Mouse (Mus musculus): ENCODE data around the gene Skap1.

The Skap1 gene

DNA sequence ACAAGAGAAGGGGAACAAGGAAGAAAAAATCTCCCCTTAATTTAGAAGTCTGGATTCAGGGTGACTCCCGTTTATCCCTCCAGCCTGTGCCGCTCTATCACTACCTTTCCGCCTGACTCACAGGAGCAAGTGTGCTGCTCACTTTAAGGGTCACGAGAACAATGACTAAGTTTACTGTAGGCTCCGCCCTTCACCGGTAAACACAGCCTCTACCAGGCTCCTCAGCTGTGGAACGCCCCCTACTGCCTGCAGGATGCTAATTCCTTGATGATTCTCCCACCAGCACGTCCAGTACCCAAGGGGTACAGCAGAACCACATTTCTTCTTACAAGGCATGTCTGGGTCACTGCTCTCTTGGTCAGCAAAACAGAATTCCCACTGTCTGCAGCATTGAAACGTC is 158.4 kb downstream of the Skap1 start:
- no peak for DNase-seq (ENCODE audit: low spot score in 2 of 2)

DNA sequence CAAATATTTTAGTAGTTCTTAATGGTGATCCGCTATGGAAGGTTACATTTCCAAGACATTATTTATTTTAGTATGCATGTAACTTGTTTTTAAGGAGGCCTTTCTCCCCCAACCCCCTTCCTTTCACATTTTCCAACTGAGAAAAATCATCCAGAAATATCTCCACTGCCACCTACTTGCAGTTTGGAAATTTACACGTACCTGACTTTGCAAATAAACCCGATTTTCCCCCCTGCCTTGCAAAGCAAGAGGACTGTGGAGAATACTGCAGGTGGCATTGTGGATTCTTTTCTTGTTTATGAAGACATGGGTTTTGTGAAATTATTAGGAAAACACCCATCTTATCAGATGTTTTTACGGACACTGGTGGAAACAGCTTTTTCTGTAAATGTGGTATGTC is 160.0 kb downstream of the Skap1 start:
- no peak for DNase-seq (ENCODE audit: low spot score in 2 of 2)

DNA sequence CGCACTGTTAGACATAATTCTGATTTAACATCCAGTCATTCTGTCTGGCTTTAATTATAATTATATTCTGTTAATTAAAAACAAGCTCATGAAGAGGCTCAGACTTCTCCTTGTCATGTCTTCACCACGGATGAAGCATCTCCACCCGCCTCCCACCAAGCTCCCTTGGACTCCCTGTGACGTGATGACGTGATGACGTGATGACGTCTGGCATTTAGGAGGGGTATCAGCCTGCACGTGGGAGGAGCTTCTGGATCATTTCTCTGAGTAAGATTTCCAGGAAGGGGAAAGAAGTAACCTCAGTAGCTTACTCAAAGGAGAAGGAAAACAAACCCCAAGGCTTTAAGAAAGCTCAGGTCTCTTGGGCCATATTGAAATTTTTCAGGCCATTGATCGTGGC is 165.4 kb downstream of the Skap1 start:
- DNase-seq (ENCODE audit: low spot score in 2 of 2) = no peak

DNA sequence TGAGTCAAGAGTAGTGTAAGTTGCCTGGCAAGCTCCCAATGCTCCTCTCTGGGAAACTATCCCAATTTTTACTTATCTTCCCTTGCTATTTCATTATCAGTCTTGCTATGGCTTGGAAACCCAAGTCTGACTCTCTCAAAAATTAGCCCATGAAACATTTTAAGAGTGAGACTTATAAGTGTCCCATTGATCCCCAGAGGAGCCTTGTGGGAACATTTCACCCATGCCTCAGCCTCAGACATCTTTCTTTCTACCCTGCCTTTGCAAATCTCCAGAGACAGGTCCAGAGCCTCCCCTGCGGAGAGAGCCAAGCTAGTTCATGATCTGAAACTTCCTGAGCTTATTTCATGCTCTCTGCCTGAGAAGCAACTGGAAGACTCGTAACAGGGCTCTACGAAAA is 167.1 kb downstream of the Skap1 start:
- no peak for DNase-seq (ENCODE audit: low spot score in 2 of 2)

DNA sequence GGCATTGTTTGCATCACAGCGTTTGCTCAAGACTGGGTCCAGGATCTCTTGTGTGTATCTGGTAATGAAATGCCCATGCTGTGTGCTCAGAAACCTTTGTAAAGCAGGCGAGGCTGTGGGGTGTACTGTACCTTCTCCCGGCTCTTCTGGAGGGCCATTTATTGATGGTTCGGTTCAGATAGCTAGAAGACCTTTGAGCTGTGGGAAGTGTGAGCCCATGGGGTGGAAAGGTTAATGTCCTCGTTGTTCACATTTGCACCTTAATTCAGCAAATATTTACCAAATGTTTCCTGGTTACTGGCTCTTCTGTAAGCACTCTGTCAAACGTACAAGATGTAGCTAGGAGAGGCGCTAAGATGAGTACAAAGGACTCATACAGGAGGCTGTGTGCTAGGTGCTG is 173.5 kb downstream of the Skap1 start:
- no peak for DNase-seq (ENCODE audit: low spot score in 2 of 2)

DNA sequence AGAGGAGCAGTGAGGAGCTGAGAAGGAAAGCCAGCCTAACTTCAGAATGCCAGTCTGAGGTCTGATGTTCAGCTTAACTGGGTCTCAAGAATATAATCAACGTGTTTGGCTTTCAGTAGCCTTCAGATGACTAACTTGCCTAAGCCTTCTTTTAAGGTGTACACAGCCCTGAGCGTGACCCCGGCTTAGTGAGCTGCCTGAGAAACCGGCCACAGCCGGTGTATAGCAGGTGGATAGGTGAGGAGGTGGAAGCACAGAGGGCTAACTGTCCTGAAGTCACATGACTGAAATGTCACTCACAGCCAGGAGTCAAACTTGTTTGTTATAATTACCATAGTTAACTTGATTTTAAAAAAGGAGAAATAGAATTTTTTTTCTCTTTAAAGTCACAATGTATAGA is 175.4 kb downstream of the Skap1 start:
- no peak for DNase-seq (ENCODE audit: low spot score in 2 of 2)

DNA sequence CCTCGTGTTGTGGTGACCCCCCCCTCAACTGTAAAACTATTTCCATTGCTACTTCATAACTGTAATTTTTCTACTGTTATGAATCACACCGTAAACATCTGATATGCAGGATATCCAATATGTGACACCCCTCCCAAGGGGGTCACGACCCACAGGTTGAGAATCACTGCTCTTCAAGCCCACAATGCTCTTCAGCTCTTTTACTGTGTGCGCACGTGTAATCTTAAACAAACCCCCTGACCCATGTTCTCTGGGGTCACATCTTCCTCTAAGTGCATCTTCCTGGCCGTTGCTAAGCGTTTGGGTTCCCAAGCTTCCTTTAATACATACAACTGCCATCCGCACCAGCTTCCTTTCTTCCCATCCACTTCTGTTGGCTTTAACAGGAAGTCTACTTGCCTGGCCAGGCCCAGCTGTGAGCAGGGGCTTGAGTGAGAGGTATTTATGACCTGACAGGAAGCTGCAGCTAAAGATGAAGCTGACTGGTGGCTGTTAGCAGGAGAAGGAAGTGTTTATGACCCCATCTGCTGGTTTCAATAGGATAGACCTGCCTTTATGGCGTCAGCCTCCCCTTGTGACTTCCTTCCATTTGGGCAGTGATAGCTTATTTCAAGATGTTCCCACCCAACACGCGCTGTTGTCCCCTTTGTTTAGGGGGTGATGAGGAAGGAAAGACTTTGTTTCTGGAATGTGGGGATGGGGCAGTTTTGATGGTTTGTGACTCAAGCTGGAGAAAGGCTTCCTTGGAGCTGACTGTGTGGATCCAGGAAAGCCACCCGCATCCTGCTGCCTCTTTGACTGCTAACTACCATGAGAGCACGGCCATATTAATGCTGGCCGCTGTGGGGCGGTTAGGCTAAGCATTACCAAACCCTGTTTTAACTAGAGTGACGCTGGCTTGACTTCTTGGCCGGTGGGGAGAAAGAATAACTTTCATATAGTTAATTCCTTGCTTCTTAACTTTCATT is 178.1 kb downstream of the Skap1 start:
- no peak for DNase-seq (ENCODE audit: low spot score in 2 of 2)

DNA sequence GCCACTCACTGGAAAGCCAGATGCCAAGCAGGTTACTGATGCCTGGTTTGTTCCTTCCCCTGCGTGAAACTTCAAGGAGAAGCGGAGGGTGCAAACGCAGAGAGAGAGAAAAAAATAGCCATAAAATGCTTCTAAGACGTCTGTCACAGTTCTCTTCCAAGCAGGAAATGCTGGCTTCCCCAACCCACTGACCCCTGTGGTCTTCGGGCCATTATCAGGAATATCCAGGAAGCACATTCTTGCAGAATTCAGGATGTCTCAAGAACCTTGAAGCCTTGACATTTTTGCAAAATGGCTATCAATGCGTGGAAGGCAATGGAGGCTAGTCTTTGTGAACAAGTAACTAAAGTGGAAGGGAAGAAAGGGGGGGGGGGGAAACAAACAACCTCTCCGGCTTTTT is 180.6 kb downstream of the Skap1 start:
- DNase-seq (ENCODE audit: low spot score in 2 of 2) = no peak

DNA sequence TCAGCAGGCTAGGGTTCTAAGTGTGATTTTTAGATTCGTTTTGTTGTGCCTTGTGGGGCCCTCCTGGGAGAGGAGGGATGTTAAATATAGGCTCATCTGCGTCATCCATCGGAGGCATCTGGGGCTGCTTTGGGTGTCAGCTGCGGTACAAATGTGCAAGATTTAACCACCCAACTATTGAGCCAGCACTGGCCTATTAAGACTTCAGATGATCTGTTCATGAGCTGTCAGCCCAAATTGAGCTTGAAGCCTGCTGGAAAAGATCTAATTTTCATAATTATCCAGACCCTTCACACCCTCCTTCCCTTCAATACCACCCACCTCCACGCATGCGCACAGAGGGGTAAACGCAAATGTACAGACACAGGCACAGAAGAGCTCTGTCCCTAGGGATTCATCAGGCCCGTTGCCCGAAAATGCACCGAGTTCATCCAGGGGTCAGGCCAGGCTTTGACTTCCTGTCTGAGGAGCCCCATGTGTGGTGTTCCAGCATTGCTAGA is 181.2 kb downstream of the Skap1 start:
- DNase-seq (ENCODE audit: low spot score in 2 of 2) = peak; percentile 15 to 27

DNA sequence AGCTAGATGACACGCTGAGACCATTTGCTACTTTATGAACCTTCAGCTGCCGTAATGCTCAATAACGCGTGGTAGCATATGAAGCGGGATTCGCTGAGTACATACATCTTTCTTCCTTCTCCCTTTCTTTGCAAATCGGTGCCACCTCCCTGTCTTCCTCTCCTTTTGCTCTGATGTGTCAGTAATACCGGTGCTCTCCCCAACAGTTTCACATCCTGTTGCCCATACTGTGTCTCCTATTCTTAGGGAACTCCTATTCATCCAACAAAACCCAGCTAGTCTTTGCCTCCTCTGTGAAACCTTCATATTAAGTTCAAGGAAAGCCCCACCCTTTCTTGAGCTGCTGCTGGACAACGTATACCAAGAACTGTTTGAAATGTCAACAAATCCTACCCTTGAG is 187.5 kb downstream of the Skap1 start:
- DNase-seq (ENCODE audit: low spot score in 2 of 2) = no peak

DNA sequence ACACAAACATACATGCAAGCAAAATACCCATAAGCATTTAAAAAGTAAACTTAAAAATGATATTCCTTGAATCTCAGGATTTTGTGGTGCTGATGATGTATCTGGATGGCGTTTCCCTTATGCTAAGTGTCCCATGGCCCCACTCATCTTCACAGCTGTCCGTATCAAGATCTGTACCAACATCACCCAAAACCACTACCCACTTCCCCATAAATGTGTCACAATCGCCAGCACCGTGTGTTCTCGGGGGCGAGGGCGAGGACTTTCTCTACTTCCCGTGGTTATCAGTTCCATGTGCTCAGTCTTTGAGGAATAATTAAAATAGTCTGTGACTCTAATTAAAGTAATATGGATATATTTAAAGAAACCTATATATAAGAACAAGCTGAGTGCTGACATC is 189.5 kb downstream of the Skap1 start:
- no peak for DNase-seq (ENCODE audit: low spot score in 2 of 2)

DNA sequence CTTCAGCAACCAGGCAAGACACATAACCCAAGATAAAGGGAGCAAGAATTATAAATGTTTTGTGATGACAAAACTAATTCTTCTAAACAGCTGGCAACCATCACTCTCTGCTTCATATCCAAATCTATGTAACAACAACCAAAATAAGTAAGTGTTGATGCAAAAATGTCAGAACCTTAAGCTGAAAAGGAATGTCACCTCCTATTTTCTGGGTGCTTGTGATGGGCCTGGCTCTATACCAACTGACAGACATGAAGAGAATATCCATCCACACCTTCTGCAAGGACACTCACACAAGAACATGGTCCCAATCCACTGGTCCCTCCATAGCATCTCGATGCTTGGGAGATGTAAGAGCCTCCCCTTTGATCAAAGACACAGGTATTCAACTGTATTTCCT is 194.0 kb downstream of the Skap1 start:
- DNase-seq (ENCODE audit: low spot score in 2 of 2) = no peak

DNA sequence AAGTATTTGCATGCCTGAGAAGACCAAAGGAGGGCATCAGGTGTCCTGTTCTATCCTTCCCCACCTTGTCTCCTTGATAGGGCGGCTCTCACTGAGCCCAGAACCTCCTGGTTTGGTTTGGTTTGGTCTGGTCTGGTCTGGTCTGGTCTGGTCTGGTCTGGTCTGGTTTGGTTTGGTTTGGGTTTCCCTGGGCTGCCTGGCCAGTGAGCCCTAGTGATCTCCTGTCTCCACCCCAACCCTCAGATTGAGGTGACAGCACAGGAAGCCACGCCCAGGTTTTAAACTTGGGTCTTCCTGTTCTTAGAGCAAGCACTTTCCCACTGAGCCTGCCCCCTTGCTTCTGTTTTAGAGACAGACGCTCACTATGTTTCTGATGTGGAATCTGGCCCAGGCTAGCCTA is 202.5 kb downstream of the Skap1 start:
- DNase-seq (ENCODE audit: low spot score in 2 of 2) = no peak

DNA sequence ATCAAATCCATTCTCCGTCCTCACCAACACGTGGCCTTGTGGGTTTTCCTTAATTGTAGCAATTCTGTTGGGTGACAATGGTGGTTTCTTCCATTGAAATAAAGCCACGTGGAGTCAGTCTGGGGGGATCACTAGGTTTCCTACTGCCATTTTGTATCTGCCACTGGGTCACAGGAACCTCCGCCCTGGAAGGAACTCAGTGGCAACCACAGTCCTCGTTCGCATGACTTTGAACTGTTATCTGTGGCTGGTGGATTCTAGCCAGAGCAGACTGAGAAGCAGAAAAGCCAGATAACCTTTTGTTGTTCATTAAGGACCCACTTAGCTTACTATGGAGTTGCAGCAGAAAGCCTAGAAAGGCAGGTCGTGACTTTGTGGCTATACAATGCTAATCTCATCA is 204.0 kb downstream of the Skap1 start:
- no peak for DNase-seq (ENCODE audit: low spot score in 2 of 2)

DNA sequence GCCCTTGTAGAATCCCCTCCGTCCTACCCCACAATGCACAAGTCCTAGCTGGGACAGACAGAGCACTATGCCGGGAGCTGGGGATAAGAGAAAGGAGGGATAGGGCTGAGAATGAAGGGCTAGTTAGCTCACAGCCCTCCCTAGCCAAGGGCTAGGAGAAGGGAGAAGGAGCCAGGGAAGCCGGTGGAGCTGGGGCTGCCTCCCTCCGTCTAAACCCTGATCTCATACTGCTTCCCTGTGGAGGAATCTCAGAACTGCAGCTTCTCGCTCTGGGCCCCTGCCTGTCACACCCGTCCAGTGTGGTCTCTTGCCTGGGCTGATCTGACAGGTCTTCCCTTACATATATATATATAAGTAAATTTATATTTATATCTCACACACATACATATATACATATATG is 209.4 kb downstream of the Skap1 start:
- peak; percentile 31 to 42 for DNase-seq (ENCODE audit: low spot score in 2 of 2)

DNA sequence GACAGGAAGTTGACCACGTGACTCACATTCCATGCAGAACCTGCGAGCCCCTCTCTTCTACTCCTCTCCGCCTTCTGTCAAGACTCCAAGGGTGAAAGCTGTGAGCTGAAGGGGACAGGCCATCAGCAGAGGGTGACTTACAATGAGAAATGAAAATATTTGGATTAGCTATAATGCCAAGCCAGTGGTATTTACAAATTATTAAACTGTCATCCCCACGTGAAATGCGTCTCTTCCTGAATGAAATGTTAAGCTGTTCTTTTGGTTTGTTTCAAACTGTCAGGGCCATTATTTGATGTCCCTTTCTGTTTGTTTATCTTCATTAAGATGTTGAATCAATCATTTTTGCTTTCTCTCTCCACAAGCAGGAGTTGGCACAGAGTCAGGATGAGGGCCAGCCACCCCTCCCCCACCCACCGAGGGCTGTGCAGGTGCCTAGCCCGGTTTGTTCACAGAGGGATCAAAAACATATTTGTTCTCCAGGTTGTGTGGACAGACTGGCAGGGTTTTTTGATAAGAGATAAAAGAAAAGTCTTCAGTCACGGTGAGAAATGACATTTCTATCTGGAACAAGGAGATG is 210.5 kb downstream of the Skap1 start:
- no peak for DNase-seq (ENCODE audit: low spot score in 2 of 2)

DNA sequence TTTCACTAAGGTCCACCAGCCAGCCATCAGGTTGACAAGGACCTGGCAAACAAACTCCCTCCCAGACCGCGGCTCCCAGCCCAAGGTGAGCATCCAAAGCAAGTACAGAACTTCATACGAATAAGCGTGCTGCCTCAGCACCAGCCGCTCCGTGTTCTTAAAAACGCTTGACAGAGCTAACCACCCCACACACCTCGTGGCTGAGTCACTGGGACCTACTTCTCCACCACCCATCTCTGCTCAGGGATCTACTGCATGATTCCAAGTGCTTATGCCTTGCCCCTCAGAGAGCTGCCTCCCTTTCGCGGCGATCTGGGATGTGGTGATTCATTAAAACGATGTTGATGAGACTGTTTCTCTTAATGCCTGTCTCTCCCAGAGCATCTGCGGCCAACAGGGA is 213.6 kb downstream of the Skap1 start:
- no peak for DNase-seq (ENCODE audit: low spot score in 2 of 2)

DNA sequence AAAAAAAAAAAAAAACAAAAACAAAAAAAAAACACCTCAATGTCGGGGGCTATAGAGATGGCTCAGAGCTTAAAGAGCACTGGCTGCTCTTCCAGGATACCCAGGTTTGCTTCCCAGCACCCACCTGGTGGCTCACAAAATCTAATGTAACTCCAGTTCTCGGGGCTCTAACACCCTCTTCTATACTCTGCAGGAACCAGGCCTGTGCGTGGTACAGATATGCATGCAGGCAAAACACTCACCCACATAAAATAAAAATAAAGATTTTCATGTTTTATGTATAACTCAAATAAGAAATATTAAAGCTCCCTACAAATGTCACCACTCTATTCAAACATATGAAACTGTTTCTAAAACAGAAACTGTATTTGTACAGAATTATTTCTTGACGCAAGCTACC is 214.6 kb downstream of the Skap1 start:
- no peak for DNase-seq (ENCODE audit: low spot score in 2 of 2)

DNA sequence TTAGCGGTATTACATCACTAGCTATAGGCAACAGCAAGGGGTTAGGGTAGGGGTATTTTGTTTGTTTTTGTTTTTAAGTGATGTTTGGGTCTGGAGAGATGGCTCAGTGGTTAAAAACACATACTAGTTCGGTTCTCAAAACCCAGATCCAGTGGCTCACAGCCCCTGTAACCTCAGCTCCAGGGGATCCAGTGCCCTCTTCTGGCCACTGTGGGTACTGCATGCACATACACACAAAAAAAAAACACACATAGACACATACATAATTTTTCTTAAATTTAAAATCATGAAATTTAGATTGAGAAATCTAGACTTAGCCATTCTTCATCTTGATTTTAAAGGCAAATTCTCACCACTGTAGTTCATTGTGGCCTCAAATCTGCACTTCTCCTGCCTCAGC is 221.0 kb downstream of the Skap1 start:
- DNase-seq (ENCODE audit: low spot score in 2 of 2) = no peak

DNA sequence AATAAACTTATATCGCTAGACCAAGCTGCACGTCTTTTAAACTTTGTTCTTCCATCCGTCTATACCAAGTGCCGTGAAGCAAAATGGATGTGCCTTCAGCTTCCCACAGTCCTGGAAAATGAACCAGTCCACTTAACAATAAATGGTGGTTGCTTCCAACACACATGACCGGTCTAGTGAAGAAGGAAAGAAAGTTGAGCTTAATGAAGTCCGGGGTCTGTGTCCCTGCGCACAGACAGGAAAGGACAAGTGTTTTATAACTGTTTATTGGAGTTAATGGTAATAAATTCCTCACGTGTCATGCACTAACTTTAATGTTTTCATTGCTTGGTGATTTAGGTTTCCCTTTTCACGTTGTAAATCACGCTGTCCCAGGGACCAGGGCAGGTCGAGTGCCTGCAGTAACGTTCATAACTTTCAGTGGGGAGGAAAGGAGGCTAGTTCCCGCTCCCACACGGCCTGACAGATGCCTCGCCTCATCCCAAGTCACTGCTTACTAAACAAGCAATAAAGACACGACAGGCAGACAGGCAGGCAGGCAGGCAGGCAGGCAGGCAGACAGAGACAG is 222.4 kb downstream of the Skap1 start:
- no peak for DNase-seq (ENCODE audit: low spot score in 2 of 2)

DNA sequence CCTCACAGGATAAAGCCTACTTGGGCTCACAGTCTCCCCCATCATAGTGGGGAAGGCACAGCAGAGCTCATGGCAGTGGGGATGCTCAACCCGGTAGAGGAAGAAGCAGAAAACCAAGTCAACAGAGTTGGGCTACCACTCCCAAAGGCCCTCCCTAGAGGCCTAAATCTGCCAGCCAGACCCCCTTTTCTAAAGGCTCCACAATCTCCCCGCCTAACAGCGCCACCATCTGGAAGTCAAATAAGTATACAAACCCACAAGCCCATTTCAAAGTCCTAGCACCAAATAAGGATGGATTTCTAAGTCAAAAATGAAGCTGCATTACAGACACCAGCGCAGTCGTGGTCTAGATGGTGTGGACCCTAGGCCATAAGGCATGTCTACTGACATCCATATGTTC is 227.9 kb downstream of the Skap1 start:
- no peak for DNase-seq (ENCODE audit: low spot score in 2 of 2)

DNA sequence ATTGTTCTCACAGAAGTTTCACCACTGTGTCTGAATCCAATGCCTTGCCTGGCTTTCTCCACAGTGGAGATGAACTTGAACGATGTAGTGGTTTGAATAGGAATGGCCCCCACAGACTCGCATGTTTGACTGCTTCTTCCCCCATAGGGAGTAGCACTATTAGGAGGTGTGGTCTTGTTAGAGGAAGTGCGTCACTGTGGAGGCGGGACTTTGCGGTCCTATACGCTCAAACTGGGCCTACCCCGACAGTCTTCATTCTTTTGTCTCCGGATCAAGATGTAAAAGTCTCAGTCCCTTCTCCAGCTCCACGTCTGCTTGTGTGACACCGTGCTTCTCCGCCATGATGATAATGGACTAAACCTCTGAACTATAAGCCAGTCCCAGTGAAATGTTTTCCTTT is 229.0 kb downstream of the Skap1 start:
- no peak for DNase-seq (ENCODE audit: low spot score in 2 of 2)

DNA sequence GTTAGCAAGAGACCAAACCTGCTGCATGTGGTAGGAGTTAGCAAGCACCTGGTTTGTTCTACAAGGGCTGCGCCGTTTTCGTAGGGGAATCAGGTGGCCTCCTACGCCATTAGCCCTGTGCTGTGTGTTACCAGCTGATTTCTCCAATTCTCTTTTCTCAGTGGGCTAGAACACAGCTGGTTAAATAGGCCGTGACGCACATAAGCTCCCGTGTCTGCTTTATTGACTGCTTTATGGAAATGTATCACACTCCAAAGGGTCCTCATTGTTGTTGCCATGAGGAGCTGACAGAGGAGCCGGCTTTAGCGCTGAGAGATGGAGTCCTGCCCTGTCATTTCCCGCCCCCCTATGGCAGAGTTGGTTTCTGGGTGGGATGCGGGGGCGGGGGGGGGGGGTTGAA is 230.4 kb downstream of the Skap1 start:
- no peak for DNase-seq (ENCODE audit: low spot score in 2 of 2)

Measured in frontal cortex, postnatal 25 days (tissue).